Mouse (Mus musculus) G1E-ER4 (cell line): ENCODE results near the gene Fbxo36. TPM values are rescaled to one million over a fixed set of nuclear protein-coding genes. Genes with fewer than 3 reads are reported as not detected.

Source experiments
- GATA1 ChIP-seq: IDR thresholded peaks from one replicate; pipeline ENCODE4 v1.8.0; 2012; ENCODE audit warnings: low read length, inconsistent platforms
- polyA plus RNA-seq: library from polyadenylated mRNA; stranded (reverse); fragments of >175 nt; gene quantifications from 2 replicates; pipeline ENCODE4 v1.2.3, GENCODE M21; 2012

Fbxo36 gene
- polyA plus RNA-seq, 1 experiment, result 0.95 TPM

DNA sequence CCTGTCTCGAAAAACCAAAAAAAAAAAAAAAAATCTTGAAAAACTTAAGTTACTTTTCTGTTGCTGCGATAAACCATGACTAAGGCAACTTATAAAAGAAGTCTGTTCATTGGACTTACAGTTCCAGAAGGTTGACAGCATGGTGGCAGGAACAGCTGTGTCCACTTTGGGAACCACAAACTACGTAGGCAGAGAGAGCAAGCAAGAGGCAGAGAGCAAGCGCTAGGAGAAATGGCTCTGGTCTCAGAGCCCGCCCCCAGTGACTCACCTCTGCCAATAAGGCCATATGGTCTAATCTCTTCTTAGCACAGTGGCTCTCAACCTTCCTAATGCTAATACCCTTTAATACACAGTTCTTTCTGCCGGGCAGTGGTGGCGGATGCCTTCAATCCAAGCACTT is 10.2 kb downstream of the Fbxo36 start:
- no peak for TF ChIP-seq GATA1

DNA sequence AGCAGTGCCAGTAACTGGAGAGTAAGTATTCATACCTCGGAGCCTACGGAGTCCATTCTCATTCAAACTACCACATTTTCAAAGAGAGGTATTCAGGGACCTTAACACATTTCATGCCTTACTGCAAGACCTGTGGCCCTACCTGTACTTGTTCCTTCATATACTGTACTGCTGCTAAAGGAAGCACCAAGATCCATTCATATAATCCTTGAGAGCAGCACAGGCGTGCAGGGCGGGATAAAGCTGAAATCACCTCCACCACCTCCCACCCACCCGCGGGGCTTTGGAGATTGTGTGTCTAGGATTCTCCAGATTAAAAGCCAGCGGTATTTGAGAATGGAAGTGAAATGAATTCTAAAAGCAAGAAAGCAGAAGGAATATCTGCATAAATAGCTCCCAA is 10.8 kb downstream of the Fbxo36 start:
- no peak for TF ChIP-seq GATA1

DNA sequence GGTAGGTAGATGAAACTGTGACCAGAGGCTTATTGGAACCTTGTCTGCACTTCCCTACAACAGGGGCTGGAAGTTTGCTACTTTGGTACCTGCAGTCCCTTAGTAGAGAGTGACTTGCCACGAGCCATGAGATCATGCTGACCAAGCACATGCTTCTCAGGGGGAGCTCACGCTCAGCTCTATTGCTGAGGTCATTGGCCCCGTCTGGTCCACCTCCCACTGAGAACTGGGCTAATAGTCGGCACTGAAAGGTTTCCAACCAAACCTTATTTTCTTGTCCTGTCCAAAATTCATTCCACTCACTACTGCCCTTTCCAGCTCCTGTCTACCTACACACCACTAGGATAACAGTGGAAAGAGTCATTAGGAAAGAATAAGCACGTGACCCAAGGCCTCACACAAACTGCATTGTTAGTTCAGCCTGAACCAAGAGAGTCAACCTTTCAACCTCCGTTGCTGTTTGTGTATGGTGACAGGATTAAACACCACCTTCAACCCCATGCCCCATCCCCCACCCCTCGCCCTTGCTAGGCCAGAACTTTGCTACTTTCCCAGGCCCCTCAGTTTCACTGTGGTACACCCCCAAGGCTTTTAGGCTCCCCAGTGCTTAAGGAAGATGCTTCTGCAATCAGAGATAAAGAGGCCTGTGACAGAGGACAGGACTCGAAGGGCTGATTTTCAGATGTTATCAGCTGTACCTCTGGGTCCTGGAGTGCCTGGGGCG is 12.0 kb downstream of the Fbxo36 start:
- peak; percentile 78 for TF ChIP-seq GATA1

DNA sequence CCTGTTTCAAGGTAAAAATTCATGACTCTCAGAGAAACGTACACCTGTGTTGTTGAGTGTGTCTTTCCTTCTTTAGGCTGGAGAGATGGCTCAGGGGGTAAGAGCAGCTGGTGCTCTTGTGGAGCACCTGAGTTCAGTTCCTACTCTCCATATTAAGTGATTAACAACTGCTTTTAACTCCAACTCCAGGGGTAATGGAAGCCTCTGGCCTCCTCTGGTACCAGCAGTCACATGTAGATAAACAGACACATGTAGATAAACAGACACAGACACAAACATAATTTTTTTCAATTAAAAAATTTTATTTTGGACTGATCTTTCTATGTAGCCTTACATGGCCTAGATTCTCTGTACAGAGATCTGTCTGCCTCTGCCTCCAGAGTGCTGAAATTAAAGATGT is 14.1 kb downstream of the Fbxo36 start:
- no peak for TF ChIP-seq GATA1

DNA sequence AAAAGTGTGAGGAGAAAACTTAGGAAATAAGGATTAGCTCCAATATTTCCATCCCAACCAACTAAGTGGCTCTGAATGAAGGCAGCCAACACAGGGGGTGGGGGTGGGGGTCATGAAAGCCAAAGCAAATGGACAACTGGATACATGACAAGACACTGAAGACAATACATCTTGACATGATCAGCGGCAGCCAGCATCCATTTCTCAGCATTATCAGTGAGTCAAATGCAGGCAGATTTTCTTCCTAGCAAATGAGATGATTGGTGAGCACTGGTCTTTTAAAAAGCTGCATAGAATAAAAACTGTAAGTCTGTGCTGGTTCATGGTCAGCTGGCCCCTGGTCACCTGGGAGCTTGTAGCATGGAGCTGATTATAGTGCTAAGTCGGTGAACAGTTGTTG is 15.3 kb downstream of the Fbxo36 start:
- no peak for TF ChIP-seq GATA1

DNA sequence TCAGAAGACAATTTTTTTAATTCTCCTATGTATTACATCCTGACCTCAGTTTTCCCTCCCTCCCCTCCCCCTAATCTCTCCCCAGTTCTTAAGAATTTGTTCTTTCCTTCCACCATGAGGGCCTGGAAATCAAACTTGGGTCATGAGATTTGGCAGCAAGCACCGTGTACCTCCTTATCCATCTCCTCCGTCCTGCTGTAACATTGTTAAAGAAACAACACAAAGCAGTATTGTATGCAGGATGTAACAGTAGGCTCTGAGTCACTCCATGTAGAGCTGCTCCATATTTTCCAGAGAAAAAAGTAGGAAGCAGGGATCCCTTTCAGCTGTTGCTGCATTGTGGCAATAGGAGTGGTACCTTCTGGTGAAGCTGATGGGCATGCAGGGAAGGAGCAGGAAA is 16.1 kb downstream of the Fbxo36 start:
- TF ChIP-seq GATA1, result no peak

DNA sequence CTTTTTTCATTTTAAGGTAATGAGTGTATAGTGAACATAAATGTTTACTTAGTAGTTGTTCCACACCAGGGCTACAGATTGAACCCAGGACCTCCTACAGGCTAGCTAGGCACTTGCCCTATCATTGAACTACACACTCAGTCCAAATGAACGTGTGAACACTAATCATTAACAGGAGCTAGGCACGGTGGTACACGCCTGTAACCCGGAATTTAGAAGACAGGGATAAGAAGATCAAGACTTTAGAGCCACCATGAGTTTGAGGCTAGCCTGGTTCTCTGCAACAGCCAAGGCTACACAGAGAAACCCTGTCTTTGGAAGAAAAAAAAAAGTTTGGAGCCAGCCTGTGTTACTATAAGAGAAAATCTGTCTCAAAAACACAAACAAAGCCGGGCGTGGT is 20.0 kb downstream of the Fbxo36 start:
- TF ChIP-seq GATA1, result no peak

DNA sequence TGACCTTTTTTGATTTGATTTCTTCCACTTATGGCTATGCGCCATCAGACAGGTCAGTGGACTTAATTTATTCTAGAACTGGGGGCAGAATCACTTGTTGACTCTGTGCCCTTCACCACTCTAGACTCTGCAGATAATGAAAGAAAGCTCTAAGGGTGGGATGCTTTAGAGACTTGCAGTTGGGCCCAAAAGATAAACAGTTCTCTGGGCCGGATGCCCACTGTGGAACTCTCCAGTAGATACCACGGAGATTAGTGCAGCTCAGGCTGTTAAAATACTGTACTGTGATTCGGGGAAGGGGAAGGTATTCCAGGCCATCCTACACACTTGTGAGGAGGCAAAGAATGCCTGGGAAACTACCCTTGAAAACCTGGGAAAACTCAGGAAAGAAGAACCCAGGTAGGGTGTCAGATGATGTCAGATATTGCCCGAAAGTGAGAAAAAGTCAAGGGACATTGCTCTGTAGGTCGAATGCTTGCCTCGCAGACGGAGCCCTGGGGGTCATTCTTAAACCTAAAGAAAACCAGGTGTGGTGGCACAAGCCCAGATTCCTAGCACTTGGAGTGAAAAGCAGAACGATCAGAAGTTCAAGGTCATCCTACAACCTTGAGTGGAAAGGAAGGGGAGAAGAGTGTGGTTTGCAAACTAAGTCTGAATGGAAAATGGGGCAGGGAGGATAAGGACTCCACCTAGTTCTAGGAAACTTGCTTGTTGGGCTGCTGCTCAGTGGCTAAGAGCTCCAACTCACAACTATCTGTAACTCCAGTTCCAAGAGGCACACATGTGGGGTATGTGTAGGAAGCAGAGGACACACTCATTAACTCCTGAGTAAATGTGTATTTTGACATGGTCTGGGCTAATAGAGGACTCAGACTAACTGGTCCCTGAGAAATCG is 21.0 kb downstream of the Fbxo36 start:
- TF ChIP-seq GATA1, result no peak

DNA sequence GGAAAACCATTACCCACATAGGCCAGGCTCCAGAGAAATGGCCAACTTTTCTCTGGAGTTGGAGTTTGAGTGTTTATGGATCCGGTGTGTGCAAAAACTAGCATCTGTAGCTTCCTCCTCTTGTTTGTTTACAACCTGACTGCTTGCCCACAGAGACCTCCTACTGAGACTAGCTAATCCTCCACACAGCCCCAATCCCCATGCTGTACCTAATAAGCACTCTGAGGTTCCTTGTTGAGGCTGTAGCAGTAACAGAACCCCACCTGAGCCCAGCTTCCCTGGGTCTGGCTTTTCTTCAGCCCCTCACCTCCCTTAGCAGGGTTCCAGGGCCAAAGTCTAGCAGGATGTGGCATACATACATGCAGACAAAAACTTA is 21.6 kb downstream of the Fbxo36 start:
- no peak for TF ChIP-seq GATA1

DNA sequence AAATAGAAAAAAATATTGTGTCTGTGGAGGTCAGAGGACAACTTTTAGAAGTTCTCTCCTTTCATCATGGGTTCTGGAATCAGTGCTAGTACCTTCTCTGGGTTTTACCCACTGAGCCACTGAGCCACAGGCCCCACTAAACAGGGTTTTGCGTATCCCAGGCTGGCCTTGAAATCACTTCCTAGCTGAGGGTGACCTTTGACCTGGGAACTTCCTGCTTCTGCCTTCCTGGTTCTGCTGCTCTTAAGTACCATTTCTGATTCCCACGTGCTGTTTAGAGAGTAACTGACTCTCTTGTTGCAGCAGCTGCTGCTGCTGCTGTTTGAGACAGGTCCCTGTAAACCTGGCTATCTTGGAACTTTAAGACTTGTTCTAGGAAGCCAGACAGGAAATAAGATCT is 25.0 kb downstream of the Fbxo36 start:
- TF ChIP-seq GATA1, result no peak

DNA sequence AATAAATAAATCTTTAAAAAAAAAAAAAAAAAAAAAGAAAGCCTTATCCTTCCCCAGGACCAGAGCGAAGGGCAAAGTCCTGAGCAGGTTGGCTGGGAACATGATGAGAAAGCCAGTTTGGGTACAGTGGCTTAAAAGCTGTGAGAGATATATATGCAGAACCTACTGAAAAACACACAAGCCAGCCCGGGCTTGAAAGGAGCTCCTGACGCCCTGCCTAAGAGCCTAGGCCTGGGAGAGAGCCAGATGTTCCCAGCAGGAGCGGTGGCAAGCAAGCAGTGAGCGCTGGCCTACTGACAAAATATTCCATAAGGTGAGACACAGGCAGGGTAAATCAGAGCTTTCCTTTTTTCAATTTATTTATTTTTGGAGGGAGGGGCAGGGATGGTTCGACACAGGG is 26.6 kb downstream of the Fbxo36 start:
- no peak for TF ChIP-seq GATA1

DNA sequence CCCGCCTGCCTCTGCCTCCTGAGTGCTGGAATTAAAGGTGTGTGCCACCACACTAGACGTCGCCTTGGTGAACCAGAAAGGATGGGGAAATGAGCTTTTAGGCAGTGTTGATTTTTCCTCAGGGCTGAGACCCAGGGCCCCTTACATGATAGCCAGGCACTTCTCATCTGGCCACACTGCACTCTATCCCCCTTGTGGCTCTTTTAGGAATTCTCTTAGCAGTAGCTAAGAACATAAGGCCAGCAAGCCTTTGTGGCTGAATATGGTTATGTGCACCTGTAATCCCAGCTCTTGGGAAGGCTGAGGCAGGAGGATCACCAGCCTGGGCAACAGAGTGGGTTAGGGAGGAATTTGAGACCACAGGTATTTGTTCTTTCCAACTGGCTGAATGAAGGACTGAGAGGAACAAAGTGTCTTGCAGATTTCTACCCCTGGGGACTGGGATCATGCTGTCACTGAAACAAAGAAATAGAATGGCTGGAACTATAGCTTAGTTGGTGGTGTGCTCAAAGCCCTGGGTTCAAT is 27.1 kb downstream of the Fbxo36 start:
- TF ChIP-seq GATA1, result no peak

DNA sequence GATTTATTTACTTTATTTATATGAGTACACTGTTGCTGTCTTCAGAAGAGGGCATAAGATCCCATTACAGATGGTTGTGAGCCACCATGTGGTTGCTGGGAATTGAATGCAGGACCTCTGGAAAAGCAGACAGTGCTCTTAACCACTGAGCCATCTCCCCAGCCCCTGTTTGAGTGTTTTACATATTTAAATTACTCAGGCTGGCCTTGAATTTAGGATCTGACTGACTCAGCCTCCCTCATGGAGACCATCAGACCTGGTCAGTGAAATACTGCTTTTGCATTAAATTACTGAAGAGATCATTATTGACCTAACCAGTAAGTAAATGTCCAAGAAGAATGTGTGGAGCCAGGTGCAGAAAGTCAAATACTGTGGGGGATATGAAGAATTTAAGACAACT is 28.7 kb downstream of the Fbxo36 start:
- no peak for TF ChIP-seq GATA1

DNA sequence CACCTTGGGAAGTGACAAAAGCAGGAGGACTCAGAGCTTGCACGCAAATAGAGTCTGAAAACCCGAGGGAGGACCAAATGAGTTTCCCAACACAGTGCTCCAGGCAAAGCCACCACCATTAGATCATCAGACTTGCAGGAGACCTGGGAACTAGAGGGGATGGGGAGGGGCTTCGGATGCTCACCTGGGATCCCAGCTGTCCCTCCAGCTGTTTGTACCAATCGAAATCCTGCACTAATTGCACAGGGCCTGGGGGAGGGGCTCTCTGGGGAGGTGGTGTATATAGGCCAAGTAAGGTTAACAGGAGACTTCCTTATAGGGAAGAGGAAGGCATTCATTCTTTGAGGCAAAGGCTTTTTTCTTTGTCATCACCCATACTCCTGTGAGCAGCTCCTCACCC is 29.2 kb downstream of the Fbxo36 start:
- no peak for TF ChIP-seq GATA1

DNA sequence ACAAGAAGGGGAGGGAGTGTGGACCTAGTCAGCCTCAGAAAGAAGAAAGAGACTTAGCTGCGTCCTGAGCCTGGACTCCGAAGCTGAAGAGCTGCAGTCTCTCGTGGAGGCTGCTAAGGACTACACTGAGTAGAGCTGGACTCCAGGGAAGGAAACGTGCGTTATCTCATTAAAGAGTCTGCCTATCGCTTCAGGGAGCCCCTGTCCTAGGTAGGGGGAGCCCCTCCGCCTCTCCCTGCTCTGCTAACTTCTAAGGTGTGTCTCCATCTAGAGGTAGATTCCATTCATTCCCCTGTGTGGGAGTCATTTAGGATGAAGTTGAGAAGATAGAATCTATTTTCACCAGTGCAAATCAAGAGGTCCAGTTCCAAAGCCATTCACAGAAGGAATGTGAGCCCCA is 29.9 kb downstream of the Fbxo36 start:
- no peak for TF ChIP-seq GATA1

DNA sequence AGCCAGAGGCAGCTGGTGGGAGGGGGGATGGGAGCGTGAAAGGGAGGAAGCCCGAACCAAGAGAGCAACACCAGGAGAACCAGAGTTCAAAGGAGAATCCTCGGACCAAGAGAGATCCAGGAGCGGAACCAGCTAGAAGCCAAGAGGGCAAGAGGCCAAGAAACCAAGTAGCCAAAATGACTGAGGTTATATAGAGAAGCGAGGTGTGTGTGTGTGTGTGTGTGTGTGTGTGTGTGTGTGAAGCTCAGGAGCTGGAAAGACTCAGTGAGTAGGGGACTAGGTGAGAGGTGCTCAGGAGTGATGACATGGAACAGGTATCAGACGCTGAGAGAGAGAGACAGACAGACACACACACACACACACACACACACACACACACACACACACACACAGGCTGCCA is 31.5 kb downstream of the Fbxo36 start:
- TF ChIP-seq GATA1, result no peak

DNA sequence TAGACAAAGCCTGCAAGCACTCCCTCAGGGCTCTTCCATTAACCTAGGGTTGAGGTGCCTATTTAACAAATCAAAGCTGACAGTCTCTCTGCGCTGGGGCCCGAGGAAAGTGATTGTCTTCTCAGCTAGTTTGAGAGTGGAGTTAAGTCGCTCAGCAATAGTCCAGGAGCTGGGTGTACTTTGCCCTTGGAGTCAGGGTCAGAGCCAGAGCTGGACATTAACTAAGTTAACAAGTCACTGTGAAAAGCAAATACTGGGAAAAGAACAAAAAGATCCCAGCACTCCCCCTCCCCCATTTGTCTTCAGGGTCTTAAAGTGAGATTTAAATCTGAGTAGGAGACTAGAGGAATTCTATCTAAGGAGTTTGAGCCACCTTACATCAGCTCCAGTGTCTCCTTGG is 32.5 kb downstream of the Fbxo36 start:
- no peak for TF ChIP-seq GATA1
